Mouse (Mus musculus) midbrain, postnatal 0 days (tissue): ENCODE data around the gene Espn. TPM values are rescaled to one million over a fixed set of nuclear protein-coding genes. Genes with fewer than 3 reads are reported as not detected.

Experiments
- ATAC-seq: fragments of 200-750 bp; cut with Nextera tagmentation; 2 replicates; pipeline ENCODE4 v1.8.0; 2017; ENCODE audit warnings: moderate number of reproducible peaks, mild to moderate bottlenecking, moderate TSS enrichment, moderate library complexity; ENCODE audit not compliant: low FRiP score
- DNase-seq: peaks from one replicate; pipeline ENCODE4 v3.0.0-alpha.2; 2015; ENCODE audit warnings: low spot score
- H3K27ac ChIP-seq: fragments of 300-500 bp; sonication (generic); 2 replicates; pipeline ENCODE4 v1.5.1; 2014; ENCODE audit warnings: low read depth, mild to moderate bottlenecking, low read length, mixed read lengths
- H3K27me3 ChIP-seq: fragments of 300-500 bp; sonication (generic); 2 replicates; pipeline ENCODE4 v1.6.1; 2014; ENCODE audit warnings: low read length, control low read depth, mixed read lengths; ENCODE audit not compliant: insufficient read depth
- H3K36me3 ChIP-seq: fragments of 300-500 bp; sonication (generic); 2 replicates; pipeline ENCODE4 v1.6.1; 2014; ENCODE audit warnings: low read length, control low read depth, mixed read lengths; ENCODE audit not compliant: insufficient read depth
- H3K4me1 ChIP-seq: fragments of 300-500 bp; sonication (generic); 2 replicates; pipeline ENCODE4 v1.6.1; 2014; ENCODE audit warnings: mild to moderate bottlenecking, control low read depth, antibody characterized with exemption, low read length, mixed read lengths; ENCODE audit not compliant: insufficient read depth
- H3K4me2 ChIP-seq: fragments of 300-500 bp; sonication (generic); 2 replicates; pipeline ENCODE4 v1.6.1; 2014; ENCODE audit warnings: low read depth, mild to moderate bottlenecking, low read length, mixed read lengths; ENCODE audit not compliant: poor library complexity, severe bottlenecking
- H3K4me3 ChIP-seq: fragments of 300-500 bp; sonication (generic); 2 replicates; pipeline ENCODE4 v1.5.1; 2014; ENCODE audit warnings: low read depth, mild to moderate bottlenecking, low read length, moderate library complexity
- H3K9ac ChIP-seq: fragments of 300-500 bp; sonication (generic); replicated peaks from 2 replicates; pipeline ENCODE4 v1.6.1; 2014; ENCODE audit warnings: mild to moderate bottlenecking, low read length, moderate library complexity, mixed read lengths; ENCODE audit not compliant: poor library complexity, severe bottlenecking
- H3K9me3 ChIP-seq: fragments of 300-500 bp; sonication (generic); 2 replicates; pipeline ENCODE4 v1.6.1; 2016; ENCODE audit warnings: low read length, control low read depth
- CTCF ChIP-seq: IDR thresholded peaks from 2 replicates; pipeline ENCODE4 v1.5.1; 2016; ENCODE audit warnings: antibody characterized with exemption, mild to moderate bottlenecking
- WGBS: fragments of 180-500 bp; shearing (Covaris S2); extraction: QIAGEN DNeasy Blood & Tissue Kit; methylation state at CpG from one replicate; pipeline ENCODE4 v1.1.7; 2014; 5-methylcytosine and 5-hydroxymethylcytosine counted together
- polyA plus RNA-seq: library from polyadenylated mRNA; unstranded; fragments of >200 nt; fragmentation: Nextera tagmentation; extraction: Ambion mirVana; gene quantifications from 2 replicates; pipeline ENCODE4 v1.2.1, GENCODE M21; 2015
- total RNA-seq: library from RNA; depleted of rRNA; stranded (reverse); fragments of >200 nt; gene quantifications from 2 replicates; pipeline ENCODE4 v1.2.3, GENCODE M21; 2014

The Espn gene
- total and polyA plus RNA-seq, 2 experiments from 2014 or later = 0.22 to 0.53 TPM

GRCm38 (mm10) chr4:152107493-152107892, 44.7 kb downstream of the Espn start:
- H3K4me3 ChIP-seq = peak overlapping the region; percentile 29
- ATAC-seq = peak; percentile 33
- H3K4me2 ChIP-seq = peak overlapping the region; percentile 57
- no peak for TF ChIP-seq CTCF
- H3K27me3 ChIP-seq = no peaks in the 10 kb centered on the region
- H3K9ac ChIP-seq = peak overlapping the region; percentile 29; the same call in 1 of the 2 replicates
- H3K9me3 ChIP-seq = no peaks in the 10 kb centered on the region
- H3K36me3 ChIP-seq = peaks cover 15% of the 10 kb centered on the region
- DNase-seq = peak; percentile 19
- peaks cover 10% of the 10 kb centered on the region; the same call in 1 of the 2 replicates for H3K4me1 ChIP-seq
- WGBS = 8% methylated on average over 24 of the region's 24 CpGs
- peak overlapping the region; percentile 62 for H3K27ac ChIP-seq

- Histone ChIP-seq H3K27me3 (no peaks in the 10 kb centered on the region), H3K4me2 (no peak overlapping the region), H3K36me3 (peaks cover 20% of the 10 kb centered on the region), H3K4me3 (no peak overlapping the region), H3K4me1 (peaks cover 10% of the 10 kb centered on the region; the same call in 1 of the 2 replicates), H3K9ac (no peak overlapping the region), H3K9me3 (no peaks in the 10 kb centered on the region), H3K27ac (no peak overlapping the region)
- TF ChIP-seq CTCF = peak; percentile 50
- ATAC-seq = no peak
- no peak for DNase-seq
- WGBS = 55% methylated on average over 9 of the region's 9 CpGs
Observed at GRCm38 (mm10) chr4:152106746-152107145, 45.4 kb downstream of the Espn start.

- no peak overlapping the region for H3K27ac ChIP-seq
- peak; percentile 81 for TF ChIP-seq CTCF
- no peaks in the 10 kb centered on the region for H3K27me3 ChIP-seq
- no peak for ATAC-seq
- 0 out of 2 replicates have a peak, but pooled peaks cover 3% of the 10 kb centered on the region for H3K4me1 ChIP-seq
- no peak overlapping the region for H3K9ac ChIP-seq
- H3K4me2 ChIP-seq = no peak overlapping the region
- H3K4me3 ChIP-seq = no peak overlapping the region
- WGBS = 34% methylated on average over 7 of the region's 7 CpGs
- DNase-seq = no peak
- H3K36me3 ChIP-seq = peaks cover 20% of the 10 kb centered on the region
- no peaks in the 10 kb centered on the region for H3K9me3 ChIP-seq
Observed at GRCm38 (mm10) chr4:152103025-152103424, 49.1 kb downstream of the Espn start.

DNA sequence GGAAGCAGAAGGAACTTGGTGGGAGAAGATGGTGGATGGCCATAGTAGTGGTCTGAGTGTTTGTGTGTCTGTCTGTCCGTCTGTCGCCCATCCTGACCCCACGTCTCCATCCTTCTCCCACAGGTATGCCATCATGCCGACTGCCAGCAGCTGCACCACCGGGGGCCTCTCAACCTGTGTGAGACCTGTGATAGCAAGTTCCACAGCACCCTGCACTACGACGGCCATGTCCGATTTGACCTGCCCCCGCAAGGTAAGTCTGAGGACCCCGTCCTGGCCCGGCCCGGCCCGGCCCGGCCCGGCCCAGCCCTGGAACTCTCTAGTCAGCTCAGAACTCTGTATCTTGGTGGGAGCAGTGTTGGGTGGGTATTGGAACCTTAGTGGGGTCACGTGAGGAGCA, 50.2 kb downstream of the Espn start:
- DNase-seq (no peak), ATAC-seq (no peak)
- Histone ChIP-seq H3K4me1 (no peaks in the 10 kb centered on the region), H3K4me2 (no peak overlapping the region), H3K9me3 (no peaks in the 10 kb centered on the region), H3K27ac (no peak overlapping the region), H3K4me3 (no peak overlapping the region), H3K9ac (no peak overlapping the region), H3K27me3 (no peaks in the 10 kb centered on the region), H3K36me3 (peaks cover 20% of the 10 kb centered on the region)
- no peak for TF ChIP-seq CTCF
- 93% methylated on average over 16 of the region's 16 CpGs for WGBS

- Histone ChIP-seq H3K9ac (no peak overlapping the region), H3K4me1 (no peaks in the 10 kb centered on the region), H3K36me3 (peaks cover 20% of the 10 kb centered on the region), H3K27ac (no peak overlapping the region), H3K9me3 (no peaks in the 10 kb centered on the region), H3K27me3 (no peaks in the 10 kb centered on the region), H3K4me2 (no peak overlapping the region), H3K4me3 (no peak overlapping the region)
- no peak for TF ChIP-seq CTCF
- DNase-seq (no peak), ATAC-seq (no peak)
- 82% methylated on average over 7 of the region's 7 CpGs for WGBS
Observed at GRCm38 (mm10) chr4:152101081-152101653, 51.0 kb downstream of the Espn start.

GRCm38 (mm10) chr4:152100541-152100940, 51.6 kb downstream of the Espn start:
- Histone ChIP-seq H3K9me3 (no peaks in the 10 kb centered on the region), H3K27me3 (no peaks in the 10 kb centered on the region), H3K4me1 (no peaks in the 10 kb centered on the region), H3K4me3 (no peak overlapping the region), H3K36me3 (peaks cover 20% of the 10 kb centered on the region), H3K9ac (no peak overlapping the region), H3K4me2 (no peak overlapping the region), H3K27ac (no peak overlapping the region)
- ATAC-seq (no peak), DNase-seq (no peak)
- 82% methylated on average over 11 of the region's 11 CpGs for whole genome bisulfite sequencing
- TF ChIP-seq CTCF = no peak
